Mouse (Mus musculus) left cerebral cortex, adult 8-10 months (tissue): ENCODE measurements around the gene Efcab12. TPM values are rescaled to one million over a fixed set of nuclear protein-coding genes. Genes with fewer than 3 reads are reported as not detected.

ENCODE experiments used
- microRNA-seq, 2 experiments: library from miRNA; unstranded; fragments of <30 nt; microRNA quantifications; one replicate each; pipeline ENCODE4 v1.2.0; 2022
- total RNA-seq, 4 experiments: library from RNA; stranded (reverse); gene quantifications; 2 replicates each; pipeline ENCODE4 v1.2.4; 2022

Efcab12 gene
- total RNA-seq, 4 experiments from 2014 or later, result 4.3 to 5.4 (median 4.7) TPM

Small RNA genes within 50 kb of the gene (microRNA-seq; reads per million reads assigned to microRNA genes)
- gene Mir7660, result 0 reads per million in 2 experiments

Other genes with a start within 250 kb of the Efcab12 start
- not detected for gene Mkrn2os, start 245.8 kb downstream of the Efcab12 start, total RNA-seq
- 10 to 100 TPM; 31.4 to 40.9 (median 38.4) TPM for gene Mkrn2, start 236.5 kb downstream of the Efcab12 start, total RNA-seq
- gene Raf1, start 161.8 kb downstream of the Efcab12 start, total RNA-seq, result 10 to 100 TPM; 73.9 to 78.0 (median 76.5) TPM
- 1 to 10 TPM in 3 of 4 experiments, under 1 TPM in 1; 0.57 to 1.8 (median 1.6) TPM for gene Tmem40, start 76.0 kb downstream of the Efcab12 start, total RNA-seq
- gene Cand2, start 63.9 kb downstream of the Efcab12 start, total RNA-seq, result 1 to 10 TPM; 3.2 to 3.4 (median 3.2) TPM
- gene Rpl32, start 29.7 kb downstream of the Efcab12 start, total RNA-seq, result 100 to 1,000 TPM; 503 to 593 (median 546) TPM
- 1 to 10 TPM; 7.8 to 9.4 (median 8.1) TPM for gene Mbd4, start 15.0 kb upstream of the Efcab12 start, total RNA-seq
- gene Ift122, start 15.1 kb upstream of the Efcab12 start, total RNA-seq, result 10 to 100 TPM; 27.1 to 30.5 (median 27.7) TPM
- under 1 TPM; 0.07 to 0.59 (median 0.24) TPM for gene Rho, start 93.3 kb upstream of the Efcab12 start, total RNA-seq
- not detected for gene H1foo, start 106.5 kb upstream of the Efcab12 start, total RNA-seq
- 100 to 1,000 TPM in 1 of 4 experiments, 10 to 100 TPM in 3; 91.7 to 106 (median 98.0) TPM for gene Plxnd1, start 156.6 kb upstream of the Efcab12 start, total RNA-seq